Mouse (Mus musculus): Measurements from ENCODE around the gene Cysltr2. TPM values are rescaled to one million over a fixed set of nuclear protein-coding genes. Genes with fewer than 3 reads are reported as not detected.
A peak's percentile ranks its signal among the peaks of the same experiment; 100 is the strongest.

The Cysltr2 gene
- polyA plus RNA-seq, 1 experiment from 2014 or later: not detected

DNA sequence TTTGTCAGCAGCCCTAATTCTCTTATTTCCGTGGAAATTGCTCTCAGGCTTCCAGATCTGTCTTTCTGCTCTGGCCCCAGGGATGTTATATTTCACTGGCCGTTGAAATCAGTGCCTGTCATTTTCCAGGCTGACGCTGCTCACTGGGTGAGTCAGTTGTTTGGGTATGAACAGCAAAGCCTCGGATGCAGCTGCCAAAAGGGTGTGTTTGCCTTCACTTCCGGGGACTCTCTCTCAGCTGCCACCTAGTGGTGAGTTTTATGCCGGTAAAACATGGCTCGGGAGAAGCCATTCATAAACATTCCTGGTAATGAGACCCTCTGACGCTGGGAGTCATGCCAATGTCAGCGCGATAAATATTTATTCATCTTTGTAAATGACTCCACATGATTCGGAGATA is 65.5 kb downstream of the Cysltr2 start:
- H3K4me3 ChIP-seq: peak overlapping the region; percentile 20; the same call in 1 of the 2 replicates
- H3K4me1 ChIP-seq: no peaks in the 10 kb centered on the region; the same call in 1 of the 2 replicates
- peak overlapping the region; percentile 50 for H3K4me2 ChIP-seq
- H3K27ac ChIP-seq: no peak overlapping the region
- no peak overlapping the region for H3K9ac ChIP-seq
- H3K9me3 ChIP-seq (replicated peaks): no peaks in the 10 kb centered on the region
- no peaks in the 10 kb centered on the region for H3K36me3 ChIP-seq (ENCODE audit: poor library complexity, severe bottlenecking)
- WGBS: 8% methylated on average over 11 of the region's 11 CpGs
- ATAC-seq: peak; percentile 94
- no peaks in the 10 kb centered on the region for H3K27me3 ChIP-seq

DNA sequence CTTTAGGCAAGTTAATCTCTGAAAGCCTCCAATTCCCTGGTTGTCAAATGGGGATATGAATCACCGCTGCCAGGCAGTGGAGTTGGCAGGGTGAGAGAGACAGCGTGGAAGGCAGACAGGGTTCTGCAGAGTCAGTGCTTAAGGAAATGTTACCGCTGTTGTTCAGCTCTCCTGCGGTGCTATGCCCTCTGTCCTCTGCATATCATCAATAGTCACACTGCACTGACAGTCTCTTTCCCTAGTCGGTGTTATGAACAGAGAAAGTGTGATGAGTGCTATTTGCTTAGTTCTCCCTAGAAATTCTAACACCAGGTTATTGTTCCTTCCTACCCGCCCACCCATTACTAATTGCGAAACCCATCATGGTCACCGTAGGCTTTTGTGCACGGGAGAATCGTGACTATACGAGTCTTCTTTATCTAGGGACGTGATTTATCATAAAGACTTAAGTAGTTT is 65.9 kb downstream of the Cysltr2 start:
- H3K9ac ChIP-seq: no peak overlapping the region
- H3K36me3 ChIP-seq (ENCODE audit: poor library complexity, severe bottlenecking): no peaks in the 10 kb centered on the region
- 66% methylated on average over 12 of the region's 12 CpGs for WGBS
- H3K9me3 ChIP-seq (replicated peaks): no peaks in the 10 kb centered on the region
- peak overlapping the region; percentile 50 for H3K4me2 ChIP-seq
- H3K27me3 ChIP-seq: no peaks in the 10 kb centered on the region
- H3K4me3 ChIP-seq: peak overlapping the region; percentile 20; the same call in 1 of the 2 replicates
- H3K27ac ChIP-seq: no peak overlapping the region
- peak; percentile 52 for ATAC-seq
- H3K4me1 ChIP-seq: no peaks in the 10 kb centered on the region; the same call in 1 of the 2 replicates

DNA sequence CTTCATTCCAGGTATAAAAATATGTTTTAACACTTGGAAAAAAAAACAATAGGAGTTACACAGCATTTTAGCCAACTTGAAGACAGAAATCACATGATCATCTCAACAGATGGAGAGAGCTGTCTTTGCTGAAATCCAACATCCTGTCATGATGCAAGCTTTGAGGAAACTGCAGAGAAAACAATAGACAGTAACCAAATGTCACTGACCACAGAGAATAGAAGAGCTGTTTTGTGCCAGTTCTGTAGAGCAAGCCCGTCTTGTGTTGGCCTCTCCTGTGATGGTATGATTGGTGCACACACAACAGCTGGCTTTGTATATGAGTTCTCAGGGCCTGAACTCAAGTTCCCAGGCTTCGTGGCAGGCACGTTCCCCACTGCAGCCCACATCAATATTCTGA is 68.2 kb downstream of the Cysltr2 start:
- Histone ChIP-seq H3K27ac (no peak overlapping the region), H3K9me3 (replicated peaks) (no peaks in the 10 kb centered on the region), H3K4me1 (no peaks in the 10 kb centered on the region; the same call in 1 of the 2 replicates), H3K36me3 (ENCODE audit: poor library complexity, severe bottlenecking) (no peaks in the 10 kb centered on the region), H3K9ac (no peak overlapping the region), H3K4me3 (no peak overlapping the region), H3K27me3 (no peaks in the 10 kb centered on the region), H3K4me2 (no peak overlapping the region)
- no peak for ATAC-seq
- 69% methylated on average over 3 of the region's 3 CpGs for WGBS

DNA sequence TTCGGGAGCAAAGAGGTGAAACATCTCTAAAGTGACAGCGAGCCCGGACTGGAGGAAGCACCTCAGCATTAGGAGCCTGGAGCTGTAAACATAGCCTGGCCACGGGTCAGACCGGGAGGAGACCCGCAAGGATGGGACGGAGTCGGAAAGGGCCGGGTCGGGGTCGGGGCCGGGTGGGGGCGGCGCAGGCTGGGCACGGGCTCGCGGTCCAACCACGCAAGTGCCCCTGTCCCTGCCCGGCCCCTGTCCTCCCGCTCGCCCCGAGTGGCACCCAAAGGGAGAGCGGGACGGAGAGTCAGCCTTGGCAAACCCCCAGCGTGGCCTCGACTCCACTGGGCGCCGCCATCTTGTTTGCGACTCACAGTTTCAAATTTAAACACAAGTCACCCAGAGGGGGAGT is 68.8 kb downstream of the Cysltr2 start:
- Histone ChIP-seq H3K9me3 (replicated peaks) (no peaks in the 10 kb centered on the region), H3K36me3 (ENCODE audit: poor library complexity, severe bottlenecking) (no peaks in the 10 kb centered on the region), H3K9ac (no peak overlapping the region), H3K27me3 (no peaks in the 10 kb centered on the region), H3K4me2 (no peak overlapping the region), H3K4me1 (no peaks in the 10 kb centered on the region; the same call in 1 of the 2 replicates), H3K4me3 (no peak overlapping the region), H3K27ac (no peak overlapping the region)
- WGBS: 96% methylated on average over 21 of the region's 29 CpGs
- no peak for ATAC-seq

DNA sequence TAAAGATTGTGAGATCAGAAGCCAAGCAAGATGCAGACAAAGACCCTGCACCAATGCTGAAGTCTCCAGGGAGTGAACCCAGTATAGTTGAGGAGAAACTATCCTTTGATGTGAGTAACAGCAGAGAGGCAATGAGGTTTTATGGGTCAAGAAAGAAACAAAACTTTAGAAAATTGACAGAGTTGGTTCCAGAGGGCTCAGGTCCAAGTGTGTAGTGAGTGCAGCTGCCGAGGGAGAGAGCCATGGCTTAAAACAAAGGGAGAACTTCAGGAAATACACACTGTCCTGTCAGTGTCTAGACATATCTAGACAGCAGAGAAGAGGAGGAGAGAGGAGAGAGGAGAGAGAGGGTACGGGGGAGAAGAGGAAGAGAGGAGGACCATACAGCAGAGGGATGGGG is 72.8 kb downstream of the Cysltr2 start:
- Histone ChIP-seq H3K4me1 (no peaks in the 10 kb centered on the region), H3K27me3 (no peaks in the 10 kb centered on the region), H3K36me3 (ENCODE audit: poor library complexity, severe bottlenecking) (no peaks in the 10 kb centered on the region), H3K9ac (no peak overlapping the region), H3K4me3 (no peak overlapping the region), H3K27ac (no peak overlapping the region), H3K4me2 (no peak overlapping the region), H3K9me3 (replicated peaks) (no peaks in the 10 kb centered on the region)
- WGBS: 71% methylated on average over 2 of the region's 2 CpGs
- no peak for ATAC-seq

Other genes with a start within 250 kb of the Cysltr2 start
- gene Rcbtb2, start 73.9 kb upstream of the Cysltr2 start, polyA plus RNA-seq (2015; fragmentation: Nextera tagmentation; extraction: Ambion mirVana): 110 and 111 TPM in 2 replicates
- gene Lpar6, start 188.8 kb upstream of the Cysltr2 start, polyA plus RNA-seq (2015; fragmentation: Nextera tagmentation; extraction: Ambion mirVana): 9.0 and 9.4 TPM in 2 replicates